In the genomic region with DNA sequence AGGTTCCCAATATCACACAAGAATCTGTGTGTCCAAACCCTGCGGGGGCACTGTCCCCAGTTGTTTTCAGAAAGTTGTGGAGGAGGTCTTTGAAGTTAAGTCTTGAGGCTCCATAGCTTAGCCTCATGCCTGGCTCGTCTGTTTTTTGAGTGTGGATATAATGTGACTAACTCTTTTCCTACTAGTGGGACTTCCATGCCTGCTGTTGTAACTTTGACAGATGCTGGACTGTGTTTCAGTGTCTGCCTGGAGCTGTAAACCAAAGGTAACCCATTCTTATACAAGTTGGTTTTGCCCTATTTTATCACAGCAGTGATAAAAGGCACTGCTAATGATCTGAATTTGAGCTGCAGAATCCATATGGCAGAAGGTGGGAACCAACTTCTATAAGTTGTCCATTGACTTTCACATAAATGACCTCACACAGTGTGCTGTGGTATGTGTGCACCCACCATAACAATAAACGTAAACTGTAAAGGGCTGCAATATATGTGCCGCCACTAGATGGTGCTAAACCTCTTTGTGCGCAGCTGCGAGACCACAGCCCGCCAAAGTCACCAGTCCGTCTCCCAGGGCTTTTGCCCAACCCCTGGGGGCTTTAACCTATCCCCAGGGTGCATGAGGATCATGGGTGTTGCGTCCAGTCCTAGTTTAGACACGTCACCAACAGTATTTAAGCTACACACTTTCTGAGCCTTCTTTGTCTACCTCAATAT, we compare ENCODE assay signal across 8 mouse cellular contexts. TPM values are rescaled to one million over a fixed set of nuclear protein-coding genes. Genes with fewer than 3 reads are reported as not detected.
DNase-seq lines count a peak whose midpoint lies in the region; ATAC-seq and TF ChIP-seq lines count a peak whose summit lies in the region.
"Not testable (repeated sequence)": the region's sequence is repeated elsewhere in the genome, so short reads cannot be mapped to it uniquely, and the experiment has no call there.

A gene (plus strand): TSS at position 703 of the 716 bp plus-strand sequence.

- peak; percentile 27 for DNase-seq in T-cell, adult 2 months (ENCODE audit: low spot score)
- DNase-seq in gastrocnemius, adult 2 months = peak; percentile 54
- peak; percentile 18 for DNase-seq in left cerebral cortex, adult 11 months (ENCODE audit: low spot score)
- peak; percentile 68 for DNase-seq in lung, postnatal 14 days
- DNase-seq in retina, embryonic 14.5 days (ENCODE audit: low spot score) = peak; percentile 14
- peak; percentile 32 to 35 for DNase-seq in thymus, postnatal 36 days

- H3K4me3 ChIP-seq in cortical plate, adult 2 months (ENCODE audit: insufficient read depth, low read length) = peak within 1 kb of the TSS; percentile 42
- peak within 1 kb of the TSS; percentile 71 for H3K4me3 ChIP-seq in gastrocnemius, adult 2 months
- H3K4me3 ChIP-seq in hindbrain, embryonic 16.5 days (ENCODE audit: low read length) = peak within 1 kb of the TSS; percentile 44

- H3K4me1 ChIP-seq in cortical plate, adult 2 months (ENCODE audit: control insufficient read depth, insufficient read depth, low read length); hindbrain, embryonic 16.5 days (ENCODE audit: control insufficient read depth, insufficient read depth, low read depth, low read length): not testable (repeated sequence)

- H3K27ac ChIP-seq in cortical plate, adult 2 months (ENCODE audit: insufficient read depth, low read length) = not testable (repeated sequence)
- H3K27ac ChIP-seq in gastrocnemius, adult 2 months = peak within 1 kb of the TSS; percentile 48; the same call in 1 of the 2 replicates
- peak within 1 kb of the TSS; percentile 62 for H3K27ac ChIP-seq in hindbrain, embryonic 16.5 days (ENCODE audit: low read depth, low read length)

- H3K9ac ChIP-seq in hindbrain, embryonic 16.5 days (ENCODE audit: low read depth, low read length) = peak within 1 kb of the TSS; percentile 51

- 9% methylated on average over 10 of the region's 10 CpGs for WGBS in hindbrain, embryonic 16.5 days

- peak; percentile 61 for TF ChIP-seq CTCF in cortical plate, adult 2 months (IDR thresholded peaks at IDR 0.05; ENCODE audit: extremely low read depth, insufficient read depth, low read length)
- TF ChIP-seq CTCF in gastrocnemius, adult 2 months (IDR thresholded peaks at IDR 0.05) = peak; percentile 70

- peak; percentile 99 for ATAC-seq in hindbrain, embryonic 16.5 days

- not testable (repeated sequence) for H3K9me3 ChIP-seq in hindbrain, embryonic 16.5 days (ENCODE audit: control insufficient read depth, low read length)

- intact Hi-C loops in gastrocnemius, adult 2 months (cut with DNase I) = not testable (repeated sequence)

- not testable (repeated sequence) for H3K36me3 ChIP-seq in hindbrain, embryonic 16.5 days (ENCODE audit: control insufficient read depth, insufficient read depth, low read length)

- not testable (repeated sequence) for TF ChIP-seq POLR2A in cortical plate, adult 2 months (IDR thresholded peaks at IDR 0.05; ENCODE audit: extremely low read depth, insufficient read depth, low read length)

- H3K4me2 ChIP-seq in hindbrain, embryonic 16.5 days (ENCODE audit: low read length) = peak within 1 kb of the TSS; percentile 55

- not testable (repeated sequence) for H3K27me3 ChIP-seq in hindbrain, embryonic 16.5 days (replicated peaks; ENCODE audit: control insufficient read depth, insufficient read depth, low read length)

RNA-seq across cellular contexts. Expression of the gene that starts here (rescaled TPM):
- polyA plus RNA-seq in cortical plate, adult 2 months (2012; rRNA removed) = 0.28 and 0.29 TPM in 2 replicates
- under 1 TPM in 1 of 2 experiments, not detected in 1; 0.18 TPM for total RNA-seq in gastrocnemius, adult 2 months (2021)
- polyA plus RNA-seq in hindbrain, embryonic 16.5 days (2015; fragmentation: Nextera tagmentation; extraction: Ambion mirVana) = 4.6 and 5.1 TPM in 2 replicates

Comparison
In these comparisons a context has a peak if more than half of its experiments do, and no peak if none do; other contexts are left out.
1. Peak in DNase-seq, H3K4me3 ChIP-seq and H3K27ac ChIP-seq in gastrocnemius, adult 2 months; RNA of the gene not detected or under 1 TPM.
2. DNase-seq: peak in every context shown above with its lines; median percentile 68 in lung, postnatal 14 days; 54 in gastrocnemius, adult 2 months; 34 in thymus, postnatal 36 days; 27 in T-cell, adult 2 months; 18 in left cerebral cortex, adult 11 months; 14 in retina, embryonic 14.5 days.